ENCODE assay signal across 11 mouse cellular contexts in the genomic region with DNA sequence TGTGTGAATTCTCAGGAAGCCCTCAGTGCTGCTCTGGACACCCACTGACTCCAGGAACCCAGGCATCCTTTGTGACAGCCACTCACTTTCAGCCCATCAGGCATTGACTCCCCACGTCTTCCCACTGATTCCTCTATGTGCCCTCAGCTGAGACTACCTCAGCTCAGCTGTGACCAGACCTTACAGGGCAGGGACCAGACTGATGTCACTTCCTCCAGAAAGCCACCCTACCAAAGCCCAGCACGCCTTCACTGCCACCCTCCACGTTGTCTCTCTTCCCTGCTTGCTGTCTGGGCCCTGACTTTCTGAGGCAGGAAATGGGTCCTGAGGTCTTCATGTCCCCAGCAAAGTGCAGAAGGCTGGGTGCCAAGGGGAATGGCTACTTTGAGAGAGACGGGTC. TPM values are rescaled to one million over a fixed set of nuclear protein-coding genes. Genes with fewer than 3 reads are reported as not detected.
A peak's percentile ranks its signal among the peaks of the same experiment; 100 is the strongest.
DNase-seq lines count a peak whose midpoint lies in the region; ATAC-seq and TF ChIP-seq lines count a peak whose summit lies in the region.
"Had no signal": no experiment of that assay in that cellular context is flagged by ENCODE, and none has a peak within 500 bp of the region (broad histone marks: within the 10 kb centered on the region; RNA-seq: fewer than 3 reads in every experiment).

No protein-coding gene starts in this region.

- no peak for TF ChIP-seq EP300 in stomach, postnatal 0 days (optimal IDR thresholded peaks at IDR 0.05)

- 54% methylated on average over 4 of the region's 4 CpGs for WGBS in heart, embryonic 12.5 days
- 62% methylated on average over 4 of the region's 4 CpGs for WGBS in intestine, embryonic 16.5 days
- WGBS in stomach, postnatal 0 days = 51% methylated on average over 4 of the region's 4 CpGs

- TF ChIP-seq CTCF in stomach, postnatal 0 days (IDR thresholded peaks at IDR 0.05; ENCODE audit: low read depth) = no peak

- intact Hi-C loops in heart, postnatal 14 days (cut with DNase I) = no loop called here

- no peak for ATAC-seq in heart, embryonic 12.5 days (ENCODE audit: insufficient number of reproducible peaks, low FRiP score)
- no peak for ATAC-seq in intestine, embryonic 16.5 days
- no peak for ATAC-seq in stomach, postnatal 0 days (ENCODE audit: low FRiP score, low TSS enrichment)
- ATAC-seq in monocyte, adult 5-6 weeks (replicated peaks; ENCODE audit: insufficient number of reproducible peaks, low FRiP score, low TSS enrichment, poor library complexity, severe bottlenecking) = no peak

- H3K9ac ChIP-seq in heart, embryonic 12.5 days = no peak overlapping the region
- no peak overlapping the region for H3K9ac ChIP-seq in intestine, embryonic 16.5 days (ENCODE audit: low read depth, low read length)
- H3K9ac ChIP-seq in stomach, postnatal 0 days (ENCODE audit: low read length) = no peak overlapping the region
- H3K9ac ChIP-seq: forebrain, embryonic 12.5 days; hindbrain, embryonic 14.5 days had no signal

- H3K4me1 ChIP-seq in heart, embryonic 12.5 days (replicated peaks) = peaks cover 37% of the 10 kb centered on the region
- peaks cover 27% of the 10 kb centered on the region for H3K4me1 ChIP-seq in intestine, embryonic 16.5 days (ENCODE audit: control insufficient read depth, insufficient read depth, low read length)
- H3K4me1 ChIP-seq in stomach, postnatal 0 days (replicated peaks; ENCODE audit: control insufficient read depth, insufficient read depth) = peaks cover 2% of the 10 kb centered on the region; the same call in 1 of the 2 replicates
- H3K4me1 ChIP-seq: forebrain, embryonic 12.5 days had no signal

- H3K4me2 ChIP-seq in heart, embryonic 12.5 days = no peak overlapping the region
- no peak overlapping the region for H3K4me2 ChIP-seq in intestine, embryonic 16.5 days (ENCODE audit: low read depth, low read length)
- no peak overlapping the region for H3K4me2 ChIP-seq in stomach, postnatal 0 days (replicated peaks; ENCODE audit: low read depth)
- H3K4me2 ChIP-seq: forebrain, embryonic 12.5 days; hindbrain, embryonic 14.5 days had no signal

- DNase-seq in heart, postnatal 14 days = no peak
- DNase-seq in spleen, postnatal 36 days (ENCODE audit: low spot score in 2 of 2) = peak; percentile 28 to 41
- DNase-seq in spleen, adult 12 weeks (ENCODE audit: low spot score) = no peak
- DNase-seq in stomach, postnatal 0 days (ENCODE audit: low spot score) = no peak
- DNase-seq in frontal cortex, postnatal 10 days (ENCODE audit: low spot score in 2 of 2) = no peak

- H3K9me3 ChIP-seq in heart, embryonic 12.5 days (replicated peaks) = no peaks in the 10 kb centered on the region
- no peaks in the 10 kb centered on the region for H3K9me3 ChIP-seq in intestine, embryonic 16.5 days (ENCODE audit: control insufficient read depth, low read length)
- H3K9me3 ChIP-seq in stomach, postnatal 0 days (ENCODE audit: control insufficient read depth, low read length) = no peaks in the 10 kb centered on the region
- H3K9me3 ChIP-seq: forebrain, embryonic 12.5 days had no signal

- no peaks in the 10 kb centered on the region for H3K27me3 ChIP-seq in heart, embryonic 12.5 days (replicated peaks)
- H3K27me3 ChIP-seq in intestine, embryonic 16.5 days (replicated peaks; ENCODE audit: control insufficient read depth, insufficient read depth, low read length) = no peaks in the 10 kb centered on the region
- H3K27me3 ChIP-seq in stomach, postnatal 0 days (ENCODE audit: control insufficient read depth, insufficient read depth, low read length) = no peaks in the 10 kb centered on the region

- H3K36me3 ChIP-seq in heart, embryonic 12.5 days = no peaks in the 10 kb centered on the region
- H3K36me3 ChIP-seq in intestine, embryonic 16.5 days (ENCODE audit: control insufficient read depth, insufficient read depth, low read length) = no peaks in the 10 kb centered on the region
- H3K36me3 ChIP-seq in stomach, postnatal 0 days (ENCODE audit: control insufficient read depth, insufficient read depth, low read length) = no peaks in the 10 kb centered on the region
- H3K36me3 ChIP-seq: forebrain, embryonic 12.5 days had no signal

- H3K27ac ChIP-seq in heart, embryonic 12.5 days (ENCODE audit: poor library complexity, severe bottlenecking) = peak overlapping the region; percentile 96
- peak overlapping the region; percentile 73 for H3K27ac ChIP-seq in intestine, embryonic 16.5 days (ENCODE audit: low read length)
- peak overlapping the region; percentile 89 for H3K27ac ChIP-seq in stomach, postnatal 0 days (replicated peaks)
- H3K27ac ChIP-seq: forebrain, embryonic 12.5 days; hindbrain, embryonic 14.5 days had no signal

- no peak overlapping the region for H3K4me3 ChIP-seq in heart, embryonic 12.5 days
- no peak overlapping the region for H3K4me3 ChIP-seq in intestine, embryonic 16.5 days (ENCODE audit: low read length)
- no peak overlapping the region for H3K4me3 ChIP-seq in stomach, postnatal 0 days (ENCODE audit: low read depth, low read length)
- H3K4me3 ChIP-seq: forebrain, embryonic 12.5 days had no signal

RNA-seq across cellular contexts. Expression of a gene that starts 6.5 kb away (rescaled TPM):
- 3.4 and 3.5 TPM in 2 replicates for polyA plus RNA-seq in heart, embryonic 12.5 days (2016; fragmentation: Nextera tagmentation; extraction: Ambion mirVana)
- total RNA-seq in heart, postnatal 14 days (2021) = 10 to 100 TPM in 1 of 2 experiments, 1 to 10 TPM in 1; 9.5 to 10.6 TPM
- polyA plus RNA-seq in intestine, embryonic 16.5 days (2015; fragmentation: Nextera tagmentation; extraction: Ambion mirVana) = 41.8 and 55.2 TPM in 2 replicates
- 49.8 and 57.5 TPM in 2 replicates for polyA plus RNA-seq in stomach, postnatal 0 days (2015; fragmentation: Nextera tagmentation; extraction: Ambion mirVana)
- total RNA-seq in monocyte, adult 5-6 weeks (2017) = not detected in 3 replicates
- total RNA-seq: liver, adult 2 months had no signal

Comparison
In these comparisons a context has a peak if more than half of its experiments do, and no peak if none do; other contexts are left out.
1. DNase-seq: peak in spleen, postnatal 36 days (2 of 2); none in heart, postnatal 14 days (0 of 2), spleen, adult 12 weeks (single experiment), stomach, postnatal 0 days (single experiment) and frontal cortex, postnatal 10 days (0 of 2).
2. Peak in every context shown above with its lines, with median percentiles within 50 percentile points of each other: H3K27ac ChIP-seq.